Mouse (Mus musculus) ES-E14 (cell line): Measurements from ENCODE around the gene Rnf145. TPM values are rescaled to one million over a fixed set of nuclear protein-coding genes. Genes with fewer than 3 reads are reported as not detected.

Source experiments
- DNase-seq: peaks from one replicate; pipeline ENCODE4 v3.0.0-alpha.2; 2013; ENCODE audit warnings: low read depth, low spot score
- H3K27ac ChIP-seq: 2 replicates; pipeline ENCODE4 v1.5.1; 2012; ENCODE audit warnings: low read depth, mild to moderate bottlenecking, low read length, moderate library complexity, mixed read lengths; ENCODE audit not compliant: poor library complexity, insufficient read depth, severe bottlenecking
- H3K36me3 ChIP-seq: 2 replicates; pipeline ENCODE4 v1.6.1; 2012; ENCODE audit warnings: mild to moderate bottlenecking, low read length, moderate library complexity, mixed read lengths; ENCODE audit not compliant: control insufficient read depth, poor library complexity, insufficient read depth, severe bottlenecking
- H3K4me1 ChIP-seq, 2 experiments: fragments of 150-350 bp in 1 of 2; sonication (generic) in 1 of 2; 2 replicates each; pipeline ENCODE4 v1.6.1; 2012; ENCODE audit warnings: low read length in 2 of 2, mild to moderate bottlenecking in 1 of 2, mixed read lengths in 1 of 2; ENCODE audit not compliant: control insufficient read depth in 2 of 2, insufficient read depth in 2 of 2, poor library complexity in 1 of 2
- H3K4me3 ChIP-seq, 2 experiments: fragments of 150-350 bp in 1 of 2; sonication (generic) in 1 of 2; 2 replicates each; pipeline ENCODE4 v1.5.1; 2012; ENCODE audit warnings: low read length in 2 of 2, low read depth in 1 of 2, mild to moderate bottlenecking in 1 of 2, mixed read lengths in 1 of 2; ENCODE audit not compliant: insufficient read depth in 1 of 2, poor library complexity in 1 of 2, severe bottlenecking in 1 of 2
- H3K9ac ChIP-seq: 2 replicates; pipeline ENCODE4 v1.6.1; 2012; ENCODE audit warnings: low read depth, mild to moderate bottlenecking, low read length, mixed read lengths; ENCODE audit not compliant: poor library complexity, insufficient read depth, severe bottlenecking
- H3K9me3 ChIP-seq: fragments of 150-350 bp; sonication (generic); 2 replicates; pipeline ENCODE4 v1.6.1; 2012; ENCODE audit warnings: low read depth, mild to moderate bottlenecking, low read length; ENCODE audit not compliant: control insufficient read depth, insufficient read depth
- CHD2 ChIP-seq: IDR thresholded peaks from 2 replicates; pipeline ENCODE4 v1.6.1; 2014; ENCODE audit warnings: mild to moderate bottlenecking, low read depth, low read length, inconsistent platforms
- HCFC1 ChIP-seq: IDR thresholded peaks from 2 replicates; pipeline ENCODE4 v1.6.1; 2012; ENCODE audit warnings: low read length, inconsistent platforms, borderline replicate concordance; ENCODE audit not compliant: insufficient read depth
- MAFK ChIP-seq: IDR thresholded peaks from 2 replicates; pipeline ENCODE4 v1.6.1; 2014; ENCODE audit warnings: mild to moderate bottlenecking, low read depth, low read length, inconsistent platforms; ENCODE audit not compliant: insufficient read depth
- ZC3H11A ChIP-seq: IDR thresholded peaks from 2 replicates; pipeline ENCODE4 v1.6.1; 2012; ENCODE audit warnings: low read depth, mild to moderate bottlenecking, inconsistent platforms, low read length, borderline replicate concordance
- ZNF384 ChIP-seq: IDR thresholded peaks from 2 replicates; pipeline ENCODE4 v1.6.1; 2012; ENCODE audit warnings: low read depth, low read length, inconsistent platforms
- in situ Hi-C, 2 experiments: fragments of 600-800 bp; cut with MboI; formaldehyde crosslinking; loops; one replicate each; pipeline ENCODE4 v1.15.1; 2025; ENCODE audit warnings: low sequenced_read_pairs in 2 of 2, inconsistent platforms in 1 of 2; ENCODE audit not compliant: unreplicated experiment in 2 of 2
- total RNA-seq: library from RNA; depleted of rRNA; stranded (reverse); fragments of 300-350 nt; gene quantifications from 2 replicates; pipeline ENCODE4 v1.2.3, GENCODE M21; 2012

Gene Rnf145
- total RNA-seq, 1 experiment, result 94.4 TPM

GRCm38 (mm10) chr11:44539291-44539930 lies 20.6 kb downstream of the Rnf145 start:
- Histone ChIP-seq H3K4me3 (no peak overlapping the region), H3K9ac (no peak overlapping the region), H3K4me1 (peaks cover 0 to 2% of the 10 kb centered on the region in 2 experiments; a peak in 1 of 4 replicates), H3K9me3 (no peaks in the 10 kb centered on the region), H3K27ac (no peak overlapping the region), H3K36me3 (peaks cover 18% of the 10 kb centered on the region)
- no peak for DNase-seq
- TF ChIP-seq MAFK, result no peak
- no peak for TF ChIP-seq ZNF384
- no peak for TF ChIP-seq ZC3H11A
- TF ChIP-seq CHD2, result no peak
- TF ChIP-seq HCFC1, result no peak
- in situ Hi-C loops, result no loop called here

GRCm38 (mm10) chr11:44540243-44540642 lies 21.5 kb downstream of the Rnf145 start:
- H3K27ac ChIP-seq, result no peak overlapping the region
- H3K4me1 ChIP-seq, result peaks cover 0 to 4% of the 10 kb centered on the region in 2 experiments; a peak in 1 of 4 replicates
- no peaks in the 10 kb centered on the region for H3K9me3 ChIP-seq
- DNase-seq, result no peak
- peaks cover 22% of the 10 kb centered on the region for H3K36me3 ChIP-seq
- H3K4me3 ChIP-seq, result no peak overlapping the region
- no peak overlapping the region for H3K9ac ChIP-seq
- TF ChIP-seq MAFK, result no peak
- TF ChIP-seq HCFC1, result no peak
- no peak for TF ChIP-seq ZC3H11A
- TF ChIP-seq ZNF384, result no peak
- no peak for TF ChIP-seq CHD2
- in situ Hi-C loops, result no loop called here

- Histone ChIP-seq H3K9me3 (no peaks in the 10 kb centered on the region), H3K27ac (no peak overlapping the region), H3K9ac (no peak overlapping the region), H3K36me3 (peaks cover 23% of the 10 kb centered on the region), H3K4me3 (no peak overlapping the region), H3K4me1 (peaks cover 0 to 6% of the 10 kb centered on the region in 2 experiments; a peak in 1 of 4 replicates)
- DNase-seq, result no peak
- in situ Hi-C loops, result no loop called here
- TF ChIP-seq CHD2 (no peak), ZNF384 (no peak), MAFK (no peak), ZC3H11A (no peak), HCFC1 (no peak)
Observed at GRCm38 (mm10) chr11:44541280-44541679, 22.5 kb downstream of the Rnf145 start.

- in situ Hi-C loops, result no loop called here
- Histone ChIP-seq H3K27ac (no peak overlapping the region), H3K36me3 (peaks cover 23% of the 10 kb centered on the region), H3K4me1 (peaks cover 0 to 6% of the 10 kb centered on the region in 2 experiments; a peak in 1 of 4 replicates), H3K9ac (no peak overlapping the region; the same call in 1 of the 2 replicates), H3K4me3 (no peak overlapping the region), H3K9me3 (no peaks in the 10 kb centered on the region)
- TF ChIP-seq CHD2 (no peak), ZC3H11A (no peak), MAFK (no peak), HCFC1 (no peak), ZNF384 (no peak)
- DNase-seq, result no peak
Observed at GRCm38 (mm10) chr11:44541813-44542212, 23.0 kb downstream of the Rnf145 start.

GRCm38 (mm10) chr11:44543593-44543992 lies 24.8 kb downstream of the Rnf145 start:
- no peak for TF ChIP-seq ZNF384
- TF ChIP-seq ZC3H11A, result no peak
- no peak for TF ChIP-seq HCFC1
- no peak for TF ChIP-seq CHD2
- no peak for TF ChIP-seq MAFK
- in situ Hi-C loops, result no loop called here
- peaks cover 28% of the 10 kb centered on the region for H3K36me3 ChIP-seq
- H3K9me3 ChIP-seq, result no peaks in the 10 kb centered on the region
- no peak overlapping the region for H3K9ac ChIP-seq
- H3K27ac ChIP-seq, result no peak overlapping the region
- DNase-seq, result no peak
- H3K4me1 ChIP-seq, result peaks cover 0 to 6% of the 10 kb centered on the region in 2 experiments; a peak in 1 of 4 replicates
- H3K4me3 ChIP-seq, result no peak overlapping the region
